In the genomic region with DNA sequence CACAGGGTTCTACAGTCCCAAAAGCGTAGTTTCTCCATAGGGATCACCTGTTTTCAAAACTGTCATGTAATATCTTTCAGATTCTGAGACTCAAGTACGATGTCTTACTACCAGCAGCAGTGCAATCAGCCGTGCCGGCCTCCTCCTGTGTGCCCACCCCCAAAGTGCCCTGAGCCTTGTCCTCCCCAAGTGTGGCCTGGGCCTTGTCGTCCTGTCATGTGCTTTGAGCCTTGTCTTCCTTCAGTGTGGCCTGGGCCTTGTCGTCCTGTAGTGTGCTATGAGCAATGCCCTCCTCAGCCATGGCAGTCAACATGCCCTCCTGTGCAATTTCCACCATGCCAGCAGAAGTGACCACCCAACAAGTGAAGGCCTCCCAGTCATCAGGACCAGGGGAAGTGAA, we compare ENCODE assay signal across 19 mouse cellular contexts. TPM values are rescaled to one million over a fixed set of nuclear protein-coding genes. Genes with fewer than 3 reads are reported as not detected.
"Had no signal": no experiment of that assay in that cellular context is flagged by ENCODE, and none has a peak within 500 bp of the region (broad histone marks: within the 10 kb centered on the region; RNA-seq: fewer than 3 reads in every experiment).

No protein-coding gene starts in this region.

RNA-seq across cellular contexts. Expression of a gene that starts 3.3 kb away (rescaled TPM):
- total RNA-seq: megakaryocyte progenitor cell, adult 5-6 weeks; megakaryocyte-erythroid progenitor cell, adult 5-6 weeks; midbrain, postnatal 0 days had no signal
- polyA plus RNA-seq: liver, embryonic 15.5 days; liver, postnatal 0 days; lung, postnatal 0 days; macrophage; midbrain, embryonic 10.5 days; midbrain, embryonic 12.5 days; midbrain, embryonic 15.5 days; midbrain, postnatal 0 days; neural tube, embryonic 11.5 days; neural tube, embryonic 13.5 days; neural tube, embryonic 15.5 days; spleen, adult 2 months had no signal

RNA-seq across cellular contexts. Expression of a gene that starts 27.9 kb away (rescaled TPM):
- total RNA-seq: megakaryocyte progenitor cell, adult 5-6 weeks; megakaryocyte-erythroid progenitor cell, adult 5-6 weeks; midbrain, postnatal 0 days had no signal
- polyA plus RNA-seq: liver, embryonic 15.5 days; liver, postnatal 0 days; lung, adult 2 months; lung, embryonic 15.5 days; lung, postnatal 0 days; macrophage; midbrain, embryonic 10.5 days; midbrain, embryonic 12.5 days; midbrain, postnatal 0 days; neural tube, embryonic 11.5 days; neural tube, embryonic 13.5 days; spleen, adult 2 months; testis, adult 2 months; urinary bladder, adult 2 months had no signal

RNA-seq across cellular contexts. Expression of a gene that starts 50.5 kb away (rescaled TPM):
- total RNA-seq: megakaryocyte progenitor cell, adult 5-6 weeks; megakaryocyte-erythroid progenitor cell, adult 5-6 weeks; midbrain, postnatal 0 days had no signal
- polyA plus RNA-seq: liver, embryonic 15.5 days; liver, postnatal 0 days; lung, embryonic 15.5 days; lung, postnatal 0 days; macrophage; midbrain, embryonic 10.5 days; midbrain, embryonic 12.5 days; midbrain, embryonic 15.5 days; midbrain, postnatal 0 days; myocyte; neural tube, embryonic 11.5 days; neural tube, embryonic 13.5 days; neural tube, embryonic 15.5 days; spleen, adult 2 months; testis, adult 2 months; urinary bladder, adult 2 months had no signal
